Mouse (Mus musculus) lung, postnatal 0 days (tissue): Measurements from ENCODE around the gene Gabrb1.

Source experiments
- CTCF ChIP-seq: IDR thresholded peaks from 2 replicates; pipeline ENCODE4 v1.5.1; 2016; ENCODE audit warnings: antibody characterized with exemption, mild to moderate bottlenecking
- EP300 ChIP-seq: IDR thresholded peaks from 2 replicates; pipeline ENCODE4 v1.6.1; 2016; ENCODE audit warnings: antibody characterized with exemption, mild to moderate bottlenecking, control low read depth

- TF ChIP-seq CTCF, result no peak
- no peak for TF ChIP-seq EP300
These were observed 526.0 kb downstream of the Gabrb1 start for GRCm38 (mm10) chr5:72183929-72184328.
